Mouse (Mus musculus) MEL (cell line): ENCODE results near the gene Milr1. TPM values are rescaled to one million over a fixed set of nuclear protein-coding genes. Genes with fewer than 3 reads are reported as not detected.

Experiments
- DNase-seq: peaks from one replicate; pipeline ENCODE4 v3.0.0; 2011; ENCODE audit warnings: low read depth, low spot score
- H3K27ac ChIP-seq: 2 replicates; pipeline ENCODE4 v1.5.1; 2012; ENCODE audit warnings: low read depth, mild to moderate bottlenecking, control low read depth, low read length, moderate library complexity; ENCODE audit not compliant: control insufficient read depth
- H3K27me3 ChIP-seq, 2 experiments: fragments of 150-350 bp in 1 of 2; sonication (generic) in 1 of 2; 2 replicates each; pipeline ENCODE4 v1.6.1; 2012; ENCODE audit warnings: low read length in 2 of 2, mild to moderate bottlenecking in 2 of 2, improper control_type of control experiment in 1 of 2, moderate library complexity in 1 of 2; ENCODE audit not compliant: insufficient read depth in 2 of 2, control insufficient read depth in 1 of 2
- H3K36me3 ChIP-seq, 2 experiments: 2 replicates each; pipeline ENCODE4 v1.6.1; 2012 to 2014; ENCODE audit warnings: low read length in 2 of 2, improper control_type of control experiment in 1 of 2, inconsistent platforms in 1 of 2, mild to moderate bottlenecking in 1 of 2; ENCODE audit not compliant: insufficient read depth in 2 of 2, control insufficient read depth in 1 of 2
- H3K4me1 ChIP-seq, 2 experiments: fragments of 150-350 bp in 1 of 2; sonication (generic) in 1 of 2; 2 replicates each; pipeline ENCODE4 v1.6.1; 2012; ENCODE audit warnings: low read length in 2 of 2, improper control_type of control experiment in 1 of 2, mild to moderate bottlenecking in 1 of 2; ENCODE audit not compliant: insufficient read depth in 2 of 2, control insufficient read depth in 1 of 2
- H3K4me3 ChIP-seq, 2 experiments: fragments of 150-350 bp in 1 of 2; sonication (generic) in 1 of 2; 2 replicates each; pipeline ENCODE4 v1.5.1; 2012; ENCODE audit warnings: low read depth in 2 of 2, low read length in 2 of 2, mild to moderate bottlenecking in 2 of 2, moderate library complexity in 2 of 2, control low read depth in 1 of 2, improper control_type of control experiment in 1 of 2; ENCODE audit not compliant: control insufficient read depth in 1 of 2, insufficient read depth in 1 of 2
- H3K79me2 ChIP-seq: 2 replicates; pipeline ENCODE4 v1.6.1; 2012; ENCODE audit warnings: mild to moderate bottlenecking, low read length, moderate library complexity; ENCODE audit not compliant: control insufficient read depth, poor library complexity, insufficient read depth
- H3K9ac ChIP-seq: 2 replicates; pipeline ENCODE4 v1.6.1; 2012; ENCODE audit warnings: low read depth, mild to moderate bottlenecking, control low read depth, low read length, moderate library complexity; ENCODE audit not compliant: control insufficient read depth, poor library complexity, severe bottlenecking
- H3K9me3 ChIP-seq: fragments of 150-350 bp; sonication (generic); replicated peaks from 2 replicates; pipeline ENCODE4 v1.6.1; 2012; ENCODE audit warnings: mild to moderate bottlenecking, low read length, improper control_type of control experiment, moderate library complexity; ENCODE audit not compliant: insufficient read depth
- CTCF ChIP-seq, 3 experiments: IDR thresholded peaks in 2 of 3; conservative IDR thresholded peaks in 1 of 3; 2 replicates each; pipeline ENCODE4 v1.5.1; 2011 to 2012; ENCODE audit warnings: low read length in 3 of 3, low read depth in 2 of 3, mild to moderate bottlenecking in 2 of 3, improper control_type of control experiment in 1 of 3, inconsistent platforms in 1 of 3, mixed read lengths in 1 of 3, moderate library complexity in 1 of 3; ENCODE audit not compliant: control insufficient read depth in 1 of 3, insufficient read depth in 1 of 3, poor library complexity in 1 of 3, severe bottlenecking in 1 of 3
- E2F4 ChIP-seq: IDR thresholded peaks from 2 replicates; pipeline ENCODE4 v1.6.1; 2011; ENCODE audit warnings: low read depth, low read length, improper control_type of control experiment, borderline replicate concordance
- GABPA ChIP-seq: IDR thresholded peaks from 2 replicates; pipeline ENCODE4 v1.6.1; 2012; ENCODE audit warnings: low read depth, mild to moderate bottlenecking, inconsistent platforms, low read length, improper control_type of control experiment, moderate library complexity
- MAX ChIP-seq: IDR thresholded peaks from 2 replicates; pipeline ENCODE4 v1.6.1; 2011; ENCODE audit warnings: low read length, improper control_type of control experiment
- MXI1 ChIP-seq: IDR thresholded peaks from 2 replicates; pipeline ENCODE4 v1.6.1; 2011; ENCODE audit warnings: mild to moderate bottlenecking, low read depth, low read length, improper control_type of control experiment
- MYC ChIP-seq: IDR thresholded peaks from 2 replicates; pipeline ENCODE4 v1.6.1; 2011; ENCODE audit warnings: low read depth, mild to moderate bottlenecking, low read length, improper control_type of control experiment, moderate library complexity
- NRF1 ChIP-seq: IDR thresholded peaks from 2 replicates; pipeline ENCODE4 v1.6.1; 2014; ENCODE audit warnings: low read depth, mild to moderate bottlenecking, inconsistent platforms, low read length, improper control_type of control experiment, moderate library complexity; ENCODE audit not compliant: poor library complexity, insufficient read depth, severe bottlenecking
- POLR2AphosphoS2 ChIP-seq: IDR thresholded peaks from 2 replicates; pipeline ENCODE4 v1.6.1; 2011; ENCODE audit warnings: low read length, improper control_type of control experiment
- POLR2AphosphoS5 ChIP-seq: IDR thresholded peaks from 2 replicates; pipeline ENCODE4 v1.6.1; 2012; ENCODE audit warnings: low read depth, borderline replicate concordance, mild to moderate bottlenecking, inconsistent platforms, low read length, moderate library complexity, mixed read lengths
- RAD21 ChIP-seq: IDR thresholded peaks from 2 replicates; pipeline ENCODE4 v1.6.1; 2011; ENCODE audit warnings: mild to moderate bottlenecking, low read depth, low read length, improper control_type of control experiment
- SIN3A ChIP-seq: IDR thresholded peaks from 2 replicates; pipeline ENCODE4 v1.6.1; 2012; ENCODE audit warnings: low read length, improper control_type of control experiment, inconsistent platforms
- SMC3 ChIP-seq: IDR thresholded peaks from 2 replicates; pipeline ENCODE4 v1.6.1; 2011; ENCODE audit warnings: low read depth, low read length, improper control_type of control experiment
- TAL1 ChIP-seq: IDR thresholded peaks from 2 replicates; pipeline ENCODE4 v1.6.1; 2012; ENCODE audit warnings: mild to moderate bottlenecking, inconsistent platforms, low read length, moderate library complexity, mixed read lengths
- TCF12 ChIP-seq: IDR thresholded peaks from 2 replicates; pipeline ENCODE4 v1.6.1; 2014; ENCODE audit warnings: low read depth, mild to moderate bottlenecking, inconsistent platforms, low read length, improper control_type of control experiment, moderate library complexity
- UBTF ChIP-seq: IDR thresholded peaks from 2 replicates; pipeline ENCODE4 v1.6.1; 2012; ENCODE audit warnings: low read depth, mild to moderate bottlenecking, inconsistent platforms, low read length, improper control_type of control experiment, moderate library complexity, borderline replicate concordance; ENCODE audit not compliant: insufficient read depth
- USF1 ChIP-seq: IDR thresholded peaks from 2 replicates; pipeline ENCODE4 v1.6.1; 2014; ENCODE audit warnings: low read depth, mild to moderate bottlenecking, inconsistent platforms, low read length, improper control_type of control experiment, moderate library complexity
- ZNF384 ChIP-seq: IDR thresholded peaks from 2 replicates; pipeline ENCODE4 v1.6.1; 2012; ENCODE audit warnings: low read depth, mild to moderate bottlenecking, inconsistent platforms, low read length, improper control_type of control experiment
- polyA plus RNA-seq, 2 experiments: library from polyadenylated mRNA; stranded (reverse) in 1 of 2; unstranded in 1 of 2; fragments of >175 nt in 1 of 2; fragments of >200 nt in 1 of 2; gene quantifications; 2 replicates each; pipeline versions ENCODE4 v1.2.1 to v1.2.4; 2012; ENCODE audit warnings: low replicate concordance in 2 of 2, low read depth in 1 of 2; ENCODE audit not compliant: insufficient read length in 2 of 2, insufficient read depth in 1 of 2, missing spikeins in 1 of 2
- total RNA-seq: library from RNA; depleted of rRNA; stranded (reverse); fragments of 300-350 nt; gene quantifications from 2 replicates; pipeline ENCODE4 v1.2.3, GENCODE M21; 2012

The Milr1 gene
- total and polyA plus RNA-seq, 3 experiments, result 0.26 TPM; not detected in 2

GRCm38 (mm10) chr11:106722831-106723361, 28.1 kb upstream of the Milr1 start (continued):
- TF ChIP-seq TAL1 (no peak), E2F4 (no peak), CTCF (IDR thresholded peaks at IDR 0.05 in 2 of 3, conservative IDR thresholded peaks at IDR 0.05 in 1 of 3; ENCODE audit: control insufficient read depth in 1 of 3, insufficient read depth in 1 of 3, low read depth in 2 of 3, low read length in 3 of 3, poor library complexity in 1 of 3, severe bottlenecking in 1 of 3) (no peak), RAD21 (no peak), SIN3A (no peak), MAX (no peak), UBTF (no peak), ZNF384 (no peak), USF1 (peak; percentile 77), POLR2AphosphoS5 (no peak), SMC3 (no peak), POLR2AphosphoS2 (no peak), TCF12 (peak; percentile 49), GABPA (no peak; the same call in 1 of the 2 replicates), NRF1 (no peak)
- TF ChIP-seq, all 39 proteins: peak for 8

GRCm38 (mm10) chr11:106723611-106724125, 27.4 kb upstream of the Milr1 start:
- Histone ChIP-seq H3K79me2 (no peaks in the 10 kb centered on the region), H3K36me3 (peaks cover 0 to 44% of the 10 kb centered on the region in 2 experiments; a peak in 2 of 4 replicates), H3K9me3 (no peaks in the 10 kb centered on the region), H3K27ac (no peak overlapping the region; the same call in 1 of the 2 replicates), H3K4me3 (no peak overlapping the region), H3K9ac (no peak overlapping the region), H3K4me1 (peaks cover 30 to 47% of the 10 kb centered on the region in 2 experiments), H3K27me3 (no peaks in the 10 kb centered on the region; a peak in 1 of 4 replicates)
- TF ChIP-seq MAX (0 out of 2 replicates have a peak, but pooled peaks have one; percentile 15), MYC (no peak), MXI1 (no peak)
- peak; percentile 19 for DNase-seq
